Mouse (Mus musculus): ENCODE results near the gene Ddi2.
"Not testable (repeated sequence)": the region's sequence is repeated elsewhere in the genome, so short reads cannot be mapped to it uniquely, and the experiment has no call there.

Gene Ddi2

DNA sequence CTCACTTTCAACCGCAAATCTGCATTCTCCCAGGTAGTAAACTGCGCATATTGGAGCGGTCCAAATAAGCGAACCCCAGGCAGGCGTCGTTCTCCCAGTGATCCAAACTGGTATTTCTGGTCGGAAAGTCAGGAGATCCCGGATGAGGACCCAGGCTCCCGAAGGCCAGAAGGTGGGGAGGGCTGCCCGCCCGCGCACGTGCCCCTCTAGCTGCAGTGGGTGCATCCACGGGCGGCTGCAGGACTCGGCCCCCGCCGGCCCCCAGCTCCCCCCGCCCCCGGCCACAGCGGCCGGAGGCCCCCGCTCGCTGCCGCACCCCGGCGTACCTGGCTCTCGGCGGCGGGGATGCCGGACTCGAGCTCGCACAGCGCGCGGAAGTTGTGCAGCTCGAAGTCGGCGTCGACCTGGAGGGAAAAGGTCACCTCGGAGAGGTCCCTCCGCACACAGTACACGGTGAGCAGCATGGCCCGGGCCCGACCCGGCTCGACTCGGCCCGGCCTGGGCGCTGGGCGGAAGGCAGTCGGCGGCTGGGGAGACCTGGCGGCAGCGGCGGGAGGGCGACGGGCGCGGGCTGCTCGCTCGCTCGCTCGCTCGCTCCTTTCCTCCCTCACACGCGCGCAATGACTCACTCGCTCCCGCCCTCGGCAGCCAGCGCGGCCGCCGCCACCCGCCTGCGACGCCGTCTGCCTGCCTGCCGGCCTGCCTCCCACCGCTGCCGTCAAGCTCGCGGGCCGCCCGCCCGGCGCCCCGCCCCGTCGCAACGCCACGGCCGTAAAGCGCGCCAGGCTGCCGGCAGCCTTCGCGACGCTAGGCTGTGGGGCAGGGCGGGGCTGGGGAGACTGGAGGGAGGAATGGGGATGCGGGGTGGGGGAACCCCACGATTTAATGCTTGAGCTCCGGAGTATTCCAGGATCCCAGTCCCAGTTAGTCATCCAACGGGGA, at the start of gene Ddi2:
Gene Ddi2, minus strand, starts transcription at position 689 of the 942 bp plus-strand sequence.
- peak; percentile 78 for ATAC-seq (ENCODE audit: low TSS enrichment)

DNA sequence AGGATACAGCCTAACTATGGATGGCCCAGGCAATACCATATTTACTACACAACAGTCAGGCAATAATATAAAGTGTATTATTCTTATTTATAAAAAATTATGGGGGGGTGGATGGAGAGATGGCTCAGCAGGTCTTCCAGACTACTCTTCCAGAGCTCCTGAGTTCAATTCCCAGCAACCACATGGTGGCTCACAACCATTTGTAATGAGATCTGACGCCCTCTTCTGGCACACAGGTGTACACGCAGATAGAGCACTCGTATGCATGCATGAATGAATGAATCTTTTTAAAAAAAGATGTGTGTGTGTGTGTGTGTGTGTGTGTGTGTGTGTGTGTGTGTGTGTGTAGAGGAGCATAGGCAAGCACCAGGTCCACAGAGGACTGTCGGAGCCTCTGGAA, 49.8 kb upstream of the Ddi2 start:
- ATAC-seq (ENCODE audit: low TSS enrichment) = not testable (repeated sequence)

DNA sequence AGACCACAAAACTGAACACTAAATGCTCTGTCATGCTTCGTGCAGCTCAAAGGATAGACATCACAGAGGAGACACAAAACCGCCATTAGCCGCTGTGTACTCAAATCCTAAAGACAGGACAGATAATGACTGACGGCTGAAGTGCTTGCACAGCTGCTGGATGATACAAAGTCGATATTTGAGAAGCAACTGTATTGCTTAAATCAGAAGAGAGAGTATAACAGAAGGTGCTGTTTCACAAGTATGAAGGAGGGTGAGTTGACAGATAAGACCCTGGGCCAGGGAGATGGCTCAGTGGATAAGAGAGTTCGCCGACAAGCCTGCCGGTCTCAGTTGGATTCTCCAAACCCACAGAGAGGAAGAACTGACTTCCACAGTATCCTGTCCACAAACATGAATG, 48.6 kb upstream of the Ddi2 start:
- ATAC-seq (ENCODE audit: low TSS enrichment) = no peak

DNA sequence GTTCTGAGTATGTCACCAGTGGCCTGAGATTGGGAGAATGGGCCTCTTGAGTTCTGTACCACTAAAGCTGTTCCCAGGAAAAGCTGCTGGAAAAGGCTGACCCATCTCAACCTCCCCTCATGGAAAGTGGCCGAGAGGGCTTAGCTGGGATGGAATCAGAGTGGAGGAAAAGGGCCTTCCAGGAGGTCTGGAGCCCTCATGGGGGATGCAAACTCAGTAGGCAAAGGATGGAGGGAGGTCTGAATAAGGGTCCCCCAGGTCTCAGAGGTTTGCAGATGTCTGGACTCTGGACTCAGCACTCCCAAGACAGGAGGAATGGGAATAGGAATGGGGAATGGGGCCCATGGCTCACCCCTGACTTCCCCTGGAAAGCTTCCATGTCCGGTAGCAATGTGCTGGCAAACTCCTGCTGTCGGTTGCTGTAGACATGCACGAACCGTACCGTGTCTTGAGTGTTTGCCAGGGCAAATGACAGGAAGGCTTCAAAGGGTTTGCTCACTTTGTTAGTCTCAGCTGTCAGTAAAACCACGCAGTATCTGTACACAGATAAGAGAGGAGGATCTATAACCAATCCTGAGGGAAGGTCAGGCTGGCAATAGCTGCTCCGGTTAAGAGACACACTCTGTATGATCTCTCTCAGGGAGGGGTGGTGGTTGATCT, 46.4 kb upstream of the Ddi2 start:
- no peak for ATAC-seq (ENCODE audit: low TSS enrichment)

DNA sequence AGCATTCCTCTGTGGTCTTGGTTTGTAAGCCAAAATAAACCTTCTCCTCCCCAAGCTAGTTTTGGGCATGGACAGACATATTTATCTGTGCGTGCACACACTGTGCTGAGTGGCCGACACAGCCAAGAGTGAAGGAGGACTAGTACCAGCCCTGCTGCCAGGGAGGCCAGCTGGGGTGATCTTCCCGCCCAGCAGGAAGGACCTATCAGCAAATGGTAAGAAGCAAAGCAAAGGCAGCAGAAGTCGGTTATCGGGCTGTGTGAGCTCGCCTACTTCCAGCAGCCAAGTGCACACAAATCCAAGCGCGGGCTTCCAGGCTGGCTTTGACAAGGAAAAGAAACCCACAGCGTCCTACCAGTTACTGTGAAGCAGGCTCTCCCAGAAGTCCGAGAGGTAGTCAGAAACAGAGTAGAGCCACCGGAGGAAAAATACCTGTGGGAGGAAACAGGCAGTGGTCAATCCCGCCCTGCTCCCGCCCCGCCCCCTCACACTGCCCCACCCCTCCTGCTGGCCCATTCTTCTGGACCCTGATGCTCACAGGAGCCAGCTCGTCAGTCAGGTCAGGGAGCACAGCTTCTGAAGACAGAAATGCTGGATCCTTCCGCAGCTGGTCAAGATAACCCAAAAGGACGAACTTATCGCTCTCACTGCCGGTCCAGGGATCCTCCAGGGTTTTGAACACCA, 44.3 kb upstream of the Ddi2 start:
- peak; percentile 46; the same call in 1 of the 2 replicates for ATAC-seq (ENCODE audit: low TSS enrichment)

DNA sequence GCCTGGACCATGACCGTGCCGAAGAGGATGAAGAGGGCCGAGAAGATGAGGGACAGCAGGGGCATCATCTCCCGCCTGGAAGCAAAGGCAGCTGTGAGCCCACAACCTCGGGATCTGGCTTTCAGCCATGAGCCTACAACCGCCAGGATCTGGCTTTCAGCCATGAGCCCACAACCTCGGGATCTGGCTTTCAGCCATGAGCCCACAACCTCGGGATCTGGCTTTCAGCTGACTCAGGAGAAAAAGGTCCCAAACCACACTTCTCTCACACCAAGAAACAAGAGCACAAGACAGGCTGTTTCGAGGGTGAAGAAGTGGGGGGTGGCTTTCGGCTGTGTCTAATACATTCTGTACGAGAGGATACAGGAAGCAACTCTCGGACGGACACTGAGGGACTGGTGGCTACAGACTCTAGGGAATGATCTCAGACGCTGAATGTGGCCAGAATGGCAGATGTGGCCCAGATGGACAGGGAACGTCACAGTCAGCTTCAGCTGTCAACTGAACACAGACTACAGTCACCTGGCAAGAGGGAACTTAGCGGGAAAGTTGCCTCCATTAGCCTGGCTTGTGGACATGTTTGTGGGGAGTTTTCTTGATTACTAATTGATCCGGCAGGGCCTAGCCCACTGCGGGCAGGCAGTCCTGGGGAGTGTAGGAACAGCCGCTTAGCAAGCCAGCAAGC, 43.6 kb upstream of the Ddi2 start:
- peak; percentile 41; the same call in 1 of the 2 replicates for ATAC-seq (ENCODE audit: low TSS enrichment)

DNA sequence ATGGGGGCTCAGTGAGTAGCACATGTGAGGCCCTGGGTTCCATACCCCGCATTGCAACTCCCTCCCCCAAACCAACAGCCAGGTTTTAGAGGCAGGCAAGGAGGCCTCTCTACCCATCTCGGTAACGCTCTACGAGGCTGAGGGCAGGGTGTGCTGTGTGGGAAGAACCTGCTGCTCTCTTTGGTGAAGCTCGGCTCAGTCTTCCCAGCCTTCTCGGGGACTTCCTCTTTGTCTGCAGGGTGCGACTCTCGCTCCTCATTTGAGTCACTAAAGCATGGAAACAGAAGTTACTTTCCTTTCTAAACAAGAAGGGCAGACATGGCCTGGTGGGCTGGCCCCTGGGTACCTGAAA, 43.1 kb upstream of the Ddi2 start:
- peak; percentile 47; the same call in 1 of the 2 replicates for ATAC-seq (ENCODE audit: low TSS enrichment)

DNA sequence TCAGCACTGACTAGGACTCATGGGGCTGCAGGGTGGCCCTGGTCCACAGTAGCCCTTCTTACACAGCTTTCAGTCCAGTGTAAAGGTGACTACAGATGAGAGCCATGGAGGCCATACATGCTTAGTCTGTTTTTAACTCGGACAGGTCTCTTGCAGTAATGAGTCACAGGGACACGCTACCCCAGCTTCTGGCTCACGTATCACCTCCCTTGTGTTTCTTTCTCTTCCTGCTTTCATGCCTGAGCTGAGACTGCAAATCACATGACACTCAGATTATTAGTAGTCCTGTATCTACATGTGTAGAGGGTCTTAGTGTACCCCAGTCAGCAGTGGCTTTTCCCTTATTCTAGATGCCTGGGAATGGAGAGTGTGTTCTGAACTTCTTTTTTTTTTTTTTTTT, 41.8 kb upstream of the Ddi2 start:
- no peak for ATAC-seq (ENCODE audit: low TSS enrichment)

DNA sequence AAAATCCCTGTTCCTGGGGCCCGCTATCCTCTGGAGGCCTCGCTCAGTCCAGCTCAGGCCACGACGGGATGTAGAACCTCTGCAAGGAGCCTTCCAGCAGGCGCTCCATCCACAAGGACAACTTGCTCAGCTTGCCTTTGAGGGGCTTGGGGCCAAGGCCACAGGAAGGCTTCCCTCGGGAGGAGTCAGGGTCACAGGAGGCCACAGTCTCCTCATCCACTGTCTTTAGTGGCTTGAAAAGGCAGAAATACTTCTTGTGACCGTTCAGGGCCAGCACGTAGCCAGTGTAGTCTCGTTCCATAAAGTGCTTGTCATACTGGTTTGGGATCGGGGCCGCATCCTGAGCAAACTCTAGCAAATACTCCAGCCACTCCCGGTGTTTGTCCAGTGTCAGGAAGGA, 40.3 kb upstream of the Ddi2 start:
- ATAC-seq (ENCODE audit: low TSS enrichment) = no peak

DNA sequence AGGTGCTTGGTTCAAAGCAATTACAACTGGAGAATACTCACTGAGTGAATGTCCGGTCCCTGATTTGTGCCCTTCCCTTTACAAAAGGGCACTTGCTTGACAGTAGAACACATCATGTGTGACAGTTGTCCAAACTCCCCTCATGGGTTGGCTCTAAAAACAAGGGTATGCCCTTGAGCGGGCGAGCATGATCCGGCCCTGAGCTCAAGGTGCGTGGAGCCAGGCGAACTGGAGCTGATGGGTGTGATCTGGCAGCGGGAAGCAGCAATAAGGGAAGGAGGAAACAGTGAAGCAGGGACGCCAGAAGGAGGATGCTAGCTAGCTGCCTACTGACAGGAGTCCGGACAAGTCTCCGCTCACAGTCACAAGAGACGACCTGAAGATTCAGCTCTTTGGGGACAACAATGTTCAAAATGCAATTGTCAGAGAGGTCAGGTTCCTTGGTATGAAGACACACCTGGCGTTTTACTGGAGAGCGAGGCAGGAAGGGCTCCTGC, 38.9 kb upstream of the Ddi2 start:
- ATAC-seq (ENCODE audit: low TSS enrichment) = no peak

DNA sequence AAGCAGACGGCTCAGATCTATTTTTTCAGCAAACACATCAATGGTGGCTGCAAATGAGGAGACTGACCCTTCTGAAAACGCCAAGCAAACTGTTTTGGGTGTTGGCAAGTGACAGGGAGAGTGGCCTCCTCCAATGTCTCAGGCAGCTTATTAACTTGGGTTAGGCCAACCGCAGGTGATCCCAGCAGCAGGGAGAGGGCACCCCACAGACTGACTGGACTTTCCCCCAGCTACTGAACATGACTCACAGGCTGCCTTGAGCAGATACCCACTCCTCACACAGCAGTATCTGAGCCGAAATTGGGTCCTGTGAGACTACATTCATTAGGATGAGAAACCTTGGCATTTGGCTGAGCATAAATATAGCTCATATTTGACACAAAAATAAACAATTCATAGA, 37.7 kb upstream of the Ddi2 start:
- no peak for ATAC-seq (ENCODE audit: low TSS enrichment)

DNA sequence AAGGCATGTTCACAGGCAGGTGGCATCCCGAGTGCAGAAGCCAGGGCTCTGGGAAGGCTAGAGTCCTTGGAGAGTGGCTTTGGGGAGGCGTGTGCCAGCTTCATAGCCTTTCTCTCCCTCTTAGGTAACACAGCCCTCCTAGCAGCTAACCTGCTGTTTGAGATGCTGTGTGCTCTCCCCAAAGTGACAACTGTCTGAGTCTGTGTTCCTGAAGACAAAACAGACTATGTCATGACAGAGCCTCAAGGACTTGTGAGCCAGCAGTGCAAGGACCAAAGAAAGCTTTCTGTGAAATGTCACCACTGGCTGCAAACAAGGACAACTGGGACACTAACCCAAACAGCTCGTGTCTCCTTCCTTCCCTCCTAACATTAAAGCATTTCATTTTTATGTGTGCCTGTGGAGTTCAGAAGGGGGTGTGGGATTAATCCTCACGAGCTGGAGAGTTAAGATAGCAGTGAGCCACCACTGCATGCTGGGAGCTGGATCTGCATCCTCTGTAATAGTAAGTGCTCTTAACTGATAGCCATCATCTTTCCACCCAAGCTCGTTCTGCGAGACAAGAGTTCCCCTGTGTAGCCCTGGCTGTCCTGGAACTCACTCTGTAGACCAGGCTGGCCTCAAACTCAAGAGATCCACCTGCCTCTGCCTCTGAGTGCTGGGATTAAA, 35.8 kb upstream of the Ddi2 start:
- 0 out of 2 replicates have a peak, but pooled peaks have one; percentile 31 for ATAC-seq (ENCODE audit: low TSS enrichment)

DNA sequence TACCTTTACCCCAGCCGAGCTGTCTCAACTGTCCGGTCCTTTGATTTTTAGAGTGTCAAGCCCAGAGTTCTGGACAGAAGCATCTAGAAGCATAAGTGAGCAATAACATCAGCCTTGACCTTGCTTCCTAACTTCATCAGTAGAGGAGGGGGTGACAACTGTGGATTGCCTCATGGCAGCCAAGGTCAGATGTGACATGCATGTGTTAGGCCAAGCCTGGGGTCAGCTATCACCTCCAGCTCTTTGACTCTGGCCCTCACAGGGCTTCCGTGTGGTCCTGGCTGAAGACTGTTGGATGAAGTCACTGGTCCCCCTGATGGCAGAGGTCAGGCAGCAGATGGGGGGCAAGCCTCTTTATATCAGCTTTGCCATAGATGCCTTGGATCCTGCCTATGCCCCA, 33.9 kb upstream of the Ddi2 start:
- ATAC-seq (ENCODE audit: low TSS enrichment) = no peak

DNA sequence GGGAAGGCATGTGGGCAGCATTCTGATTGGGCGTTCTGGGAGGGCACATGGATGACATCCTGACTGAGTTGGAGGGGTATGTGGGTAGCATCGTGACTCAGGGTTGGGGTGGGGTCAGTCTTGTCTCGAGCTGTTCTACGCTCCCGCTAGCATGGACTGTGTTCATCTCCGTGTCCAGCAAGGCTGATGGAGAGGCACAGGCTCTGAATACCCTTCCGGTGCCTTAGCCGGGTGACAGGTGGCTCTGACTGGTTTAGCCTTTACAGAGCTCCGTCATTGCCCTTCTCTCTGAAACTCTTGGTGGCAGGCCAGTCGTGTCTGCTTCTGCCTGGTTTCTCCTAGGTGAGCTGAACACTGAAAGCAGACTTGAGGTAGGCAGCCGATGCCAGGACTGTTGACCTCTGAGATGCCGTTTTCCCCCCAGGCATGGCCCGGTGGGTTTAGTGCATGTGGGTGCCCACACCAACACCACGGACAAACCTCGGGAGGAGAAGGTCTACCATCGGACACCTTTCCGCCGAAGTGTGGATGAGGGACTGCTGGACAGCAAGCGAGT, 32.2 kb upstream of the Ddi2 start:
- ATAC-seq (ENCODE audit: low TSS enrichment) = no peak

DNA sequence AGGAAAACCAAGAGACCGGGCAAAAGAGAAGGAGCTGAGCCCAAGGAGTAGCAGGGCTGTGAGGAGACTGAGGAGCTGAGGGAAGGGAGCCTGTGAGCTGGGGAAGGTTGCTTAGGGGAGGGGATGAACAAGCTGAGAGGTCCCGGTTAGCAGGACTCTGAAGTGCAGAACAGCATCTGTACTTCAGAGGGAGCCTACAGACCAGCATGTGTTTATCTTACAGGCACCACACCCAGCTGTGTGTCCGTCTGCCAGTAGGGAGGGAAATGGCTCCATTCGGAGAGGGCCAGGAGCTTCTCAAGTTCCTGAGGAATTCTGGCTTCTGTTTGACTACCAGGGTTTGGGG, 28.8 kb upstream of the Ddi2 start:
- ATAC-seq (ENCODE audit: low TSS enrichment) = no peak

DNA sequence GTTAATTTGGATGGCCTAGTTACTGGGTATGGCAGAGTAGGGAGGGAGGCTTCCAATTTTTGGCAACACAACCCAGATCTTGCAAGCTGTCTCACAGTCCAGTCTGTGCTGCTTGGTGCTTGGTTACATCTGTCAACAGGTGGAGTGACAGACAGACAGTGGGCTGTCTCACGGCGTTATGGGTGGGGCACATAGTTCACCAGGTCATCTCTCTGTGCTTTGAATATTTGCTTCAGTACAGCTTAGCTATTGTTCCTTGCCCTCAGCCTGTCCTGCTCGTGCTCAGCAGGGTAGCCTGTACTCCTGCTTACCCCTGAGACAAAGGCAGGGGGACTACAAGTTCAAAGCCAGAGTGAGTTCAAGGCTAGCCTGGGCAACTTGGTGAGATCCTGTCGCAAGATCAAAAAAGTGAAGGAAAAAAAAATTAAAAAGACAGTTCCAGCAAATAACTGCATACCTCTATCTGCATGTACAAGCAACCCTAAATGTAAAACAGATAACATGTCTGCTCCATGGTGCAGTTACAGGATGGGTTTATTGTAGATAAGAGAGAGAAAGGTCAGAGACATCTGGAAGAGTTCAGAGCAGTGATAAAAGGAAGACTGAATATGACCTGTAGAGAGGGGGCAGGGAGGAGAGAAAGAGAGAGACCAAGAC, 28.3 kb upstream of the Ddi2 start:
- no peak for ATAC-seq (ENCODE audit: low TSS enrichment)

DNA sequence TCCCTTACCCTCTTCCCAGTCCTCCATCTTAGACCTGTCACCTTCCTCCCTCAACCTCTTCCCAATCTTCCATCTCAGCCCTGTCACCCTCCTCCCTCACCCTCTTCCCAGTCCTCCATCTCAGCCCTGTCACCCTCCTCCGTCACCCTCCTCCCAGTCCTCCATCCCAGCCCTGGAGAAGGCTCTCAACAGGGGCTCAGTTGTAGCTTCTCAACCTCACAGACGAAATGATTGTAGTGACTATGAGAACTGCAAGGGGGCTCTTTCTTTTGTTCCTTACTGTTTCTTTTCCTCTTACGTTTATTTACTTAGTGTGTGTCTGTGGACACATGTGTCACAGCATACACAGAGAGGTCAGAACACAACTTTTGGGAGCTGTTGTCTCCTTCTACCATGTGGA, 27.6 kb upstream of the Ddi2 start:
- ATAC-seq (ENCODE audit: low TSS enrichment) = no peak

DNA sequence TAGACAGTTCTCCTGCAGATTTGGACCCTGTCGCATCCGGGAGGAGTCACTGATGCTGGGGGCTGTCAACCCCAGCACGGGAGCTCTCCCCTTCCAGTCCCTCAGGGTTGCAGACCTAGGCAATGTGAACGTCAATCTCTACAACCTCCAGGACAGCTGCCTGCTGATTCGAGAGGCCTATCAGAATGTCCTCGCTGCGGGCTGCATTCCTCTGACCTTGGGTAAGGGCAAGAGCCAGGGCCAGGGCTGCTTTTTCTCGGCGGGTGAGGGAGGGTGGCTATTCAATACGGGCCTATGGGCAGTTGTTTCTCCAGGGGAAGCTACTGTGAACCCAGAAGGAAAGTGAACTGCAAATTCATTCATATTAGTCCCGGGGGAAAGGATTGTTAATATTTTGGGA, 26.3 kb upstream of the Ddi2 start:
- no peak for ATAC-seq (ENCODE audit: low TSS enrichment)

DNA sequence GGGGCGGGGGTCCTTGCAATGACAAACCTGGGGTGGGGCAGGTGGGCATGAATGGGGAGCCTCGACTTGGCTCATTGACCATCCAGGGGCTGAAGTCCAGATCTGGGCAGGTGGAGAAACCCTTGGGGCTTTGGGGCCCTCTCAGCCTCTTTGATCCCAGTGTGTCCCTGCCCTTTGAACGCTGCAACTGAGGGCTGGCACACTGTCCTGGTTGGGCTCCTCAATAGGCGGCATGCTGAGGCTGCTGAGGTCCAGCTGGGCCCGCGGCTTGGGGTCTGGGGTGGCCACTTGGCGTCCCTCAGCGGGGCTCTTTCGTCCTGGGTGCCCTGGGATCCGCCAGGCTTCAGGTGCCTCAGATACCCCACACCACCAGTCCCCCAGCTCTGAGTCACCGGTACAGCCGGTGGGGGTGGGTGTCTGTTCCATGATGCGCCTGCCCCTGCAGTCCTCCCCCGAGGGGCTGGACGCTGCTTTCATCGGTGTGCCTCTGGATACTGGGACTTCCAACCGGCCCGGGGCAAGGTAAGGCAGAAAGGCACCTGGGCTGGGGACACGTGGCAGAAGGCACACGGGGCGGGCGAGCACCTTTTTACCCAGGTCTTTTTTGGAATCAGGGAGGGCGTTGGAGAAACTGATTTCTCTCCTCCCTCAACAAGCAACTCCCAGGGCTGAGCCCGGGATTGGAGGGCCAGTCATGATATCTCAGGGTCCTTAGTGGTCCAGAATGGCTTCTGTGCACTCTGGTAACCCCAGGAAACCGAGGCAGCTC, 23.5 kb upstream of the Ddi2 start, which contains the start of gene Agmat:
Gene Agmat, plus strand, starts transcription at position 95 of the 769 bp plus-strand sequence.
- no peak; the same call in 1 of the 2 replicates for ATAC-seq (ENCODE audit: low TSS enrichment)

DNA sequence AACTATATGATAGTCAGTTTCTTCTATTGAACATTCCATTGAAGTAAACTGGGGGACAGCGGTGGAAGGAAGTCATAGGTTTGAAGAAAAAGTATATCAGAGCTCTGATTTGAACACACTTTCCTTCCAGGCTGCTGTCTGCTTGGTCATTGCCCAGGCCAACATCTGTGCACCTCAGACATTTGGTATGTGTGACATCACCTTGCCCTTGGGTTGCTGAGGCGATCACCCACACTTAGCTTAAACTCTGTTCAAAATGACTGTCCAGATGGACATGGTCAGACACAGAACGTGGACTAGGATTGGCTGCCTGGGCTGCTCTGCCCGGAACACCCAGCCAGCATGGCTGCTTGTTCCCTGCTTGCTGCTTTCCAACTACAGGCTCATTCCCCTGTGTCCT, 19.2 kb upstream of the Ddi2 start:
- no peak for ATAC-seq (ENCODE audit: low TSS enrichment)

All from frontal cortex, adult (tissue).